Mouse (Mus musculus) right cerebral cortex, adult 2 months (tissue): ENCODE measurements at regions not wholly inside any gene's neighbourhood (a gene's known extent, or its start where the extent isn't known, plus 50 kb on each side); places are given as distances from the start of the nearest gene placed in this dataset.
A peak's percentile ranks its signal among the peaks of the same experiment; 100 is the strongest.

ENCODE experiments used
- DNase-seq, 2 experiments: peaks; one replicate each; pipeline ENCODE4 v3.0.0; 2021 to 2022; ENCODE audit warnings: low spot score in 2 of 2

DNA sequence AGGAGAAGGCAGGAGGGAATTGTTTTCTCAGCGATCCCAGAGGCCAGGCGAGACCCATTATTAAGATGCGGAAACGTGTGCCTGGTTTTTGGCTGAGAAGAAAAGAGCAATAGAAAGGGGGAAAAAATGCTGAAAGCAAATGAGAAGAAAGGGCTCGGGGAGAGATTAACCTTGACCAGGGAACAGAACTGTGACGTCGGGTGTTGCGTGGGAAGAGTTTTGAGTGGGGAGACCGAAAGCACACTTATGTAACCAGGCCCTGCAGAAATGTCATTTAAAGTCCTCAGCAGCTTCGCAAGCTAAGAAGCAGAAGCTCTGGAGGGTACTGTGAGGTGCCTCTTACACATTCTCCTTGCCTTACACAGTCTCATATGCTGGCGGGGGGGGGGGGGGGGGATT, 111.0 kb upstream of the Frmd6 start:
- peak; percentile 77 to 83 for DNase-seq

DNA sequence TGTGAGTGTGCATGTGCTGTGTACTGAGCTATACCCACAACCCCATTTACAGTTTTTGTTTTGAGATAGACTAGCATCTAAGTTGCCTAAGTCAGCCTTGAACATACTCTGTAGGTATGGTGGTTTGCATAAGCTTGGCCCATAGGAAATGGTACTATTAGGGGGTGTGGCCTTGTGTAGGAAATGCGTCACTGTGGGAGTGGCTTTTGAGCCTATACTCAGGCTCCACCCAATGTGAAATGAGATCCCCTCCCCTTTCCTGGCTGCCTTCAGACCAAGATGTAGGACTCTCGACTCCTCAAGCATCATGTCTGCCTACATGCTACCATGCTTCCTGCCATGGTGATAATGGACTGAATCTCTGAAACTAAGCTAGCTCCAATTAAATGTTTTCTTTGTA, 109.5 kb upstream of the Frmd6 start:
- no peak for DNase-seq

DNA sequence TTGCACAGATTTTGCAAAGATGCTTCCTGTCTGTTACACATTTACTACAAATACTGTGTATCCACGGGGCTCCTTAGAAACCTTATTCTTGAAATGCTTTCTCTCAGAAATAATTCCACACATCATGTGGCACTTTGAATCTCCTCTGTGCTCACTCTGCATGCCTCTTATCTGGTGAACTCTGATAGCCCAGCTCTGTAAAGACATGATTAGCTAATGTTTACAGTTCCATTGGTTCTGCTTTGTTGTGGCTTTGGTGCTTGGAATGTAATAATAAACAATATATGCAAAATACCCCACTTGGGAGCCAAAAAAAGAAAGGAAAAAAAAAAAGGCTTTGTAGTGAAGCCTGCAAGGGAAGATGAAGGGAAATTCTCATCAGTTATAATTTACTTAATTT, 106.7 kb upstream of the Frmd6 start:
- DNase-seq: no peak

DNA sequence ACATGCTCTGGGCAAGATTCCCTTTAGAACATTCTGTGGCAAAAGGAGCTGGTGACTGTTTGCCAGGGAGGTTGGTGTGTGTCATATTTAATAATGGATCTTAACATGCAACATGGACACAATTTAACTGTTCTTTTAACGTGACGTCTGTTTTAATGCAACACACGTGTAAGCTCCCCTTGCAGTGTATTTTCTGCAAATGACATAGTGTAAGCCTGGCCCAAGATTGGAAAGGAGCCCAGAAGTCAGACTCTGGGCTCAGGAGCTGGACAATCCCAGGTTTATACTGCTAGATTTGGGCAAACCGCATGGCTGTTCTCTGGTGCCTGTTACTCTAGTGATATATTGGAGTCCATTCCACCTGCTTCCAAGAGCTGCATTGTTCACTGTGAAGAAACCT, 106.1 kb upstream of the Frmd6 start:
- no peak for DNase-seq

DNA sequence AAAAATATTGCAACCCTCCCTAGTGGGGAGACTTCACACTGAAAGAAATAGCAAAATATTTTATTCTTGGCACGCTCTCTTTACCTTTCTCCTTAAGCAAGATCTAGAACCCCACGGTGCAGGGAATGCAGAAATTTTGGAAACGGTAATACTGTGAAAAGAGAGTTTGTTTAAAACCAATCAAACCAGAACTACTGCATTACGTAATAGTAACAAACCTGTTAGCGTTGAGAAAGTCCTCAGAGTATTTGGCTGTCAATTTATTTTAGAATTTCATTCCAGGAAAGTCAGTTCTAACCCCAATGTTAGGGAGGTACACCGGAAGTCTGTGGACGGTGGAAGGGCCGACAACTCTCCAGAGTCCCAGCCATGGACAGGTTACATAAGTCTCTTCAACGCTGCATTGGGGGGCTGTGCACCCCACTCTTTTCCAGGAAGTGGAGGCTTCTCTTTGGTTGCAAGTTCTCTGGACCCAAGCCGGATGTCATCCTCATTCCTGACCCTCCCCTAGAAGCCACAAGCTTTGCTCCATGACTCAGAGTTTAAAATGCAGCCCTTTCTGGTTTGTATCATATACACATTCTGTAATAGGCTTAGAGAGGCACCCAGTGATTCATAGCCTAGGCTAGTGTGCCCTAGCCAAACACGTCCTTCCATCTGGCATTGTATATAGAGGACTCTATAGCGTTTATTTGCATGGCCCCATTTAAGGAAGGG, 105.0 kb upstream of the Frmd6 start:
- no peak for DNase-seq

DNA sequence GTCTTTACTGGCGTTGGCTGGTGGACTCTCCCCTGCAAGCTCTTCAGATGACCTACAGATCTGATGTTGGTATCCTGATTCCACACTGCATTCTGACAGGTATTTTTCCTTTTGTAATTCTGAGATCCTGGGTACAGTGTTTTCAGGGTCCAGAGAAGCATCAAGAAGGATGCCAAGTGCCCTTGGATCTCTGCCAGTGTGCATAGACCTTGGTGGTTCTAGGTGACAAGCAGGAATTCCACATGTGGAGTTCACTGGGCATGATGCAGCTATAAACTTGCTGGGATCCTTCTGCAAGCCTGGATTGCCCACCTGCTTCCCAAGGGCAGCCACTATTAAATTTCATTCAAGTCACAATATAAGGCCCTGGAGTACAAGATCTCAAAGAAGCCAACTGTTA, 100.0 kb upstream of the Frmd6 start:
- no peak for DNase-seq

DNA sequence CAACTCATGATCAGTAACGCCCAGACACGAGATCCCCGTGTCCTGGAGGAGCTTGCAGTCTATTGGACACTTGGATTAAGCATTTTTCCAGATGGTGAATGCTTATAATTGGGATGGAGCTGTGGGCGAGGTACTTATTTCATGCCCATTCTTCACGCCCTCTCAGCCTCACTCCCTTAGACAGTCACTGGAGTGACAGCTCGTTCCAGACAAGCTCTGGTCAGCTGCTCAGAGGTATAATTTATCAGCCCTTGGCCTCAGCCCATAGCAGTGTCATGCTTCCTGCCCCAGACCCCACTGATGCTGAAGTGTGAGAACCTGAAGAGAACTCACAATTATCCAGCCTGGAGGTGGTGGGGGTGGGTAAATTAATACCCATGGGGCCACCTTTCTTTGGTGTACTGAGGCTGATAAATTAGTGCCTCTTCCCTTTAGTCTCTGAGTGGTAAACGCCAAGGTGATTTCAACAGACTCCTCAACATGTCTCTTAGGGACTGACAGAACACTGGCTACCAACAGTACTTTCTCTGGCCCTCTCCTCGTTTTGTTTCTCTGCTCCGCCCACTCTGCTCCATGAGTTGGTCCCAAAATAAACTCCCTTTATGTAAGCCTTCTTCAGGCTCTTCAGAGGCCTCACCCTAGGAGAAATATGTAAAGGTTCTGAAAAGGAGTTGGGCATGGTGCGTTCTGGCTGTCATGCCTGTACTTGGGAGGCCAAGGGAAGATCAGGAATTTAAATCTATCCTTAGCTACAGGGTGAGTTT, 97.6 kb upstream of the Frmd6 start:
- DNase-seq: peak; percentile 39 to 49

DNA sequence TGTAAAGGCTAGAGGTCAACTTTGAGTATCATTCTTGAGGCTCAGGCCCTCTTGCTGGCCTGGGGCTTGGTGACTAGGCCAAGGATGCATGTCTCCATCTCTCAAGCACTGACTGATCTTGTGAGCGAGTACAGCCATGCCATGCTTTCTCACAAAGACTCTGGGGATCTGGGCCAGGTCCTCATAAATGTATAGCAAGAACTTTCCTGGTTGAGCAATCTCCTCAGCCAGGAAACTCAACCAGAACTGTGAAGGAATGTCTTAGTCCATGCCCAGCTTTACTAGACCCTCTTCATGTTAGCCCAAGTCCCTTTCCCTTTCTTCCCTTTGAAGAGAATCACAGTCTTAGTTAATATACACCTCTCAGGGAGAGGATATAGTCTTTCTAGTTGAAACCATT, 96.9 kb upstream of the Frmd6 start:
- no peak for DNase-seq

DNA sequence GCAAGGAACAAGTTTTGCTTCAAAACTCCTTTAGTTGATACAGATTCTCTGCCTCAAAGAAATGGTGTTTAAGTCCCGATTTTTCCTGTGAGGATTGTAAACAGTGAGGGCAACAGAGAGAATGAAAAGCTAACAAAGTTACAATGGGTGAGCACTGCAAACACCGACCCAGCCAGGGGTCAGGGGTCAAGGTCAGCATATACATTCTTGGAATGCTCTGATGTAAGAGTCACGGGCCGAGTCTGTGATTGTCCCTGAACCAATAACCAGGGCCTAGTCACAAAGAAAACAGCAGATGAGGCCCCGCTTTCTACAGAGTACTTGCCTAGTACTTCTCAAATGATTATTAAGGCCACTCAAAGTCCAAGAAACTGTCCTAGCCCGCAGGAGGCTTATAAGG, 95.4 kb upstream of the Frmd6 start:
- DNase-seq: no peak

DNA sequence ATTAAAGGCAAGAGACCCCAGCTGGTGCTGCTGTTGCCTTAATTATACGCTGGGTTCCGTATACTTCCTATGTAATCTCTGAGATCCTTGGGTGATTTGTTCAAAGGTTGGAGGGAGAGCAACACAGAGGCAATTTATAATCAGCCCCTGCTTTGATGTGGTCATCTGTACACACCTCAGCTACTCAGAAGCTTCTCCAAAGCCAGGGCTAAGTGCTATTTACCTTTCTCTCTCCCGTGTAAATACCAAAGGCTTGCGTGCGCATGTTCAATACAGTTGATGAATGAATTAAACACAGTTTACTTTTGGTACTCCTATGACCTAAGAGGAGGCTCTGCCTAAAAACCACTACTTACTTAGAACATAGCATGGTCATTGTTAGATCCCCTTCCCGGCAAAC, 93.8 kb upstream of the Frmd6 start:
- DNase-seq: no peak

DNA sequence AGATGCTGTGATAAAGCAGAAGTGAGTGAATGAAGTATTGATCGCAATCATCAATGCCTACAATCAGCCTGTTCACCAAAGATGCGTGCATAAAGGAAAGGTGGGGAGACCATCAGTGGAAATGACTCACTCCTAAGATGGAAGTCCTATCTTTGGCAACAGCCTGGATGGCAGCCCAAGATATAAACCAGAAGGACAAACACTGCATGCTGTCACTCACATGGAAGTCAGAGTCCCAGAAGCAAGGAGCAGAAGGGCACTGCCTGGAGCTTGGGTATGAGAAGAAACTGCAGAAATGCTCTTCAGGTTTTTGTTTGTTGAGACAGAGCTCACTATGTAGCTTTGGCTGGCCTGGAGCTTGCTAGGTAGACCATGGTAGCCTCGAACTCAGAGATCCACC, 92.7 kb upstream of the Frmd6 start:
- DNase-seq: no peak

DNA sequence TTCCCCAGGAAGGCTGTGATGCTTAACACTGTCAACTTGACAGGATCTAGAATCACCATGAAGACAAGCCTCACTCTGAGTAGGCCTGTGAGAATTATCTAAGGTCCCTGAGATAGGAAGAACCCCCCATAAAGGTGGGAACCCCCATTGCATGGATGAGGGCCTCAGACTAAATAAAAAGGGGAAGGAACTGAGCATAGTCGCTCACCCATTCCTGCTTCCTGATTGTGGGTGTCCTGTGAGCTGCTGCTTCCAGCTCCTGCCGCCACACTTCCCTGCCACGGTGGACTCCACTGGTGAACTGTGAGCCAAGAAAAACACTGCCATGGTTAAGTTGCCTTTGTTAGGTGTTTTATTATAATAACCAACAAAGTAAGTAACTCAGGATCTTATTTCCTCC, 86.8 kb upstream of the Frmd6 start:
- no peak for DNase-seq

DNA sequence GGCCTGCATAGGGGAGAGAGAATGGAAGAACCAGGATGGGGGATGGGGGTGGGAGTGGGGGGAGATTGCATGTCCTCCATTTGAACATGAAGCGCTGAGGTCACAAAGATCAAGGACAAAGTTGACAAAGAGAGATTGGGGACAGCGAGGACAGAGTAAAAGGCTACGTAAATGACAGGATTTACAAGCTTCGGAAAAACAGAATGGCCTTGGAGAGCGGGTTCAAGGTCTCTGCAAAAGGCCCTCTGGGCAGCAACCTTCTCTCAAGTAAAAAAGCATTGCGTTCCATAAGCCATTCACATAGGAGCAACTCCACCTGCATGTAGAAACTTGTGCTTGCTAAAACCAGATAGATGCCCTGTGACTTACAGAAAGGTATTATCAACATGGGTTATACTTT, 86.0 kb upstream of the Frmd6 start:
- no peak for DNase-seq

DNA sequence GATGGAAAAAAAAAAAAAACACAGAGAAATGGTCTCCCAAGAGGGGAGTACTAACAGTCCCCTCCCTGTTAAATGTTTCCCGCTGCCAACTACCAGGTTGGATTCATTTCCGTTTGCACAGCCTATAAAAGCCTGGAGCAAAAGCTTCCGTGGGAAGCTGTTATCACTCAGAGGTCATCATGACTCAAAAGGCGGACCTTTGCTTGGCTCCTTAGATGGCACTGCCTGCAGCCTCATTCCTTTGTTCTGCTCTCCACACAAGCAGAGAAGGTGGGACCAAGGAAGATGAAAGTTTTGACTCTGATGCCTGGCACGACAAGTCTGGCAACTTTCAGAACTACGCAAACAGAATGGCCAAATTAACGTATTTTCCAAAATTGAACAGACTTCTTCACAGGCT, 85.5 kb upstream of the Frmd6 start:
- DNase-seq: no peak

DNA sequence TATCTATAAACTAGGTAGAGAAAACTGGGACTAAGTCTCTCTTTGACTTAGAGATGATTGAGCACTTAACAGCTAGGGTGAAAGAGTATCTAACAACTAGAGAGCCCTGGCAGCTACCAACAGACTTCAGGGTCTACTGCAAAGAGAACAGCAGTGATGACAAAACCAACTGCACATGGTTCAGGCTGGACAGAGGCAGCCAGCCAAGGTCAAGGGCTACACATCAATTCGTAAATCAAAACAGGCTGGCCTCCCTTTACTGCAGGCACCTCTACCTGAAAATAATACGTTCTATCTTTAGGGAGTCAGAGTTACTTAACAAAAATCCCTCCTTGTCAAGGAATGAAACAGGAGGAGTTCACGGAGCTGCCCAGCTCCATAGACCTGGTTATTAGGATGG, 82.5 kb upstream of the Frmd6 start:
- no peak for DNase-seq

DNA sequence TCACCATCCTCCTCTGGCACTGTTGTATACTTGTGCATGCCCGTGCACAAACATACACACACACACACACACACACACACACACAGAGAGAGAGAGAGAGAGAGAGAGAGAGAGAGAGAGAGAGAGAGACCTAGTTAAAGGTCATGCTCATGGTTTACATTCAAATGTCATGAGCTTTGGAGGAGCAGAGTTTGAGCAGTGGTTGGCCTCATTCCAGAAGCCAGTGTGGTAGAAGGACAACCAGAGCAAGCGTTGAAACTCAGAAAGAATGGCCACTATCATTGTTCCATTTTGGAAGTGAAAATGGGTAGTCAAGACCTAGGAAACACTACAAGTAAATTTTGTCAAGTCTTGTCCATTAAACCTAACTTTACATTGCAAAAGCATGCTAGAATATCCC, 79.6 kb upstream of the Frmd6 start:
- DNase-seq: no peak

DNA sequence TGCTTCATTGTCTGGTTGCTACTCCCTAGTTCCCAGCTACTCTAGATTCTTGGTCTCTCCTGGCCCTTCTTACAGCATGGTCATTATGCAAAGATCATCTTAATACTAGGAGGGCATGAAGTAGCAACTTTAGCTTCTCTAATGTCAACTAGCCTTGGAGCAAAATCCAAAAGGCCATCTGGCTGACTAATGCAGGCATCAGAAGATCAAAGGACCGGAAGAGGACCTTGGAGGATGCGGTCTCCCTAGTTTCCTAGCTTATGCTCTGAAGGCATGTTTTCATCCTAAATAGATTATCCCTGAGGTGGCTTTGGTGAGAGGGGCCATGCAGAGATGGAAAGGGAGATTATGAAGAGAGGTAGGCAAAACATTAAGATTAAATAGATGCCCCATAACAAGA, 75.7 kb upstream of the Frmd6 start:
- no peak for DNase-seq

DNA sequence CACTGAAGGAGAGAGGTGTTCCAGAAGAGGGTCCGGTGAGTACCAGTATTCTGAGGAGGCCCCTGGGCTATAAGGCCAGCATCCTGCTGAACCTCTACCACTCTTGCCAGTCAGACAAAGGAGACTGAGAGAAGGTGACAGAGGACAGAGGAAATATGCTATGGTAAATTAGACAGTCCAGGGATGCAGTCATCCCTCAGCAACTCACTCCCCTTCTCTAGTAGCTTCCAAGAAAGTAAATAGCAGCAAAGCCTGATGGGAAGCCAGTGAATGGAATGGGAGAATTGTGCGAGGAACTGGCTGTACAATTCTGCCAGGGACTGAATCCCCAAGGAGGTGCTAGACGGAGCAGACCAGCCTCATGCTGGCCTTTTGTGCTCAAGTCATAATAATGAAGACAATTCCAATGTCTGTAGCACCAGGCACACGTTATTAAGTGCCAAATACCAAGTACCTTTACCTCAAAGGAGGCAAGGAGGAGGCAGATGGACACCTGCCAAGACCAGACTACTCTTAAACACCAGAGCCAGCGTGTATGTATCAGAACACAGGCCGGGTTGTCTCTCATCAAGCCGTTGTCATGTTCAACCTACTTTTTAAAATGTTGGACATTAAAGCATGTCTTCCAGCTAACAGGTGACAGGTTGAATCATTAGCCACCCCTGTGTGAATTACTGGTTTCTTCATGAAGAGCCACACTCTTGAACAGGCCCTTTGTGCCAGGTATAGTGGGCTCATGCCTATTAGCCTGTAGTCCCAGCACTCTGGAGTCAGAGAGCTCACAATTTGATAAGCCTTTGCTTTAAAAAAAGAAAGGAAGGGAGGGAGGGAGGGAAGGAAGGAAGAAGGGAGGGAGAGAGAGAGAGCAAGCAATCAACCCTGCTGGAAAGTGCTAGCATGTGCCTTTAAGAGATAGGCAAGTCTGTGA, 74.4 kb upstream of the Frmd6 start:
- no peak for DNase-seq

DNA sequence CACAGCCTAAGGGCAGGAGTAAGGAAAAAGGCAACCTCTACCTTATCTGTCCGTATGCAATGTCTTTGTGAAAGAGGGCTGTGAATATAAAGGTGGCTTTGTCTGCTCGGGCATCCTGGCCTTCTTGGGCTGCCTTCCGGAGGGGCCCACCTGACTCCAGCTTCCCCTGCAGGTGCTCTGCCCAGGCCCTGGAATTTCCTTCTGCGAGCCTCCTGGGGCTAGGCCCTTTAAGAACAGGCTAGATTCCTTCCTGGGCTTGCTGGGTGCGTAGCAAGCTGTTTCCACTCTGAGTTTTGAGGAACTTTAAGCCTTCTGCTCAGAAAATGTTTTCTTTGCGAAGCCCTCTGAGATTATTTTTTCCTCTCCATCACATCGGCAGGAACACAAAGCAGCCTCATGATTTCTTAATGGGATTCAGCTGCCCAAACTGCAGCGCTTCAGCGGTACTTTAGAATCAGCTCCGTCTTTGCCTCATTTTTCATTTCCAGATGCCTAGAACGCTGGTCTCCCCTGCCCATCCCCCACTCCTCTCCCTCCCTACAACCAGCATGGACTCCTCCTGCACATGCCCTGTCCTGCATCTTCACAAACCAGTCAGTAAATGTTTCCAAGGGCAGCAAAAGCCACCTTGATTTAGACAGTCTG, 72.9 kb upstream of the Frmd6 start:
- DNase-seq: peak; percentile 24 to 29

DNA sequence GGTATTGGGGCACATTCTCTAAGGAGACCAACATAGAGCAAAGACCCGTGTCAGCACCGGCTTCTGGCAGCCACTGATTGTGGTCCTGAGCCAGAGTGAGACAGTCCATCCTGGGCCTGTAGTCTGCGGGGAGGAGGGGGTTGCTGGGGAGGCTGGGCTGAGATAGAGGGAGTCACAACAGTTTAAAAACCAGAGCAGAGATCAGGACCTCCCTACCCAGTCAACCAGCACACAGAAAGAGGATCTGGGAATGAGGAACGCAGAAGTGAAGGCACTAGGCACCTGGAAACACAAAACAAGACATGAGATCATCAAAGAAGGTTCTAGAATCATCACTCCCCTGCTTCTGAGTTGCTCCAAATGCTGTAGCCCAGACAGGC, 72.4 kb upstream of the Frmd6 start:
- DNase-seq: no peak

DNA sequence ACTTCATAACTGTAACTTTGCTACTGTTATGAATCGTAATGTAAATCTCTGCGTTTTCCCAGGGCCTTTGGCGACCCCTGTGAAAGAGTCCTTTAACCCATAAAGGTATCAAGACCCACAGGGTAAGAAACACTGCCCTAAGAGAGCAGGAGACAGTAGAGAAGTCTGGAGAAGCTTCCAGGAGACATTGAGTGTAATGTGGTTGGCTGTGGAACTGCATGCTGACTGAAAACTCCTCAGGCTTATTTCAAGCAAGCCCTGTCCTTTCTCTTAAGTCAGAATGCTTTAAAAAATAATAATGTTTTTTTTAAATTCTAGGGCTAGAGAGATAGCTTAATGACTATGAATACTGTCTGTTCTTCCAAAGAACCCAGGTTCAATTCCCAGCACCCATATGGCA, 71.9 kb upstream of the Frmd6 start:
- no peak for DNase-seq

DNA sequence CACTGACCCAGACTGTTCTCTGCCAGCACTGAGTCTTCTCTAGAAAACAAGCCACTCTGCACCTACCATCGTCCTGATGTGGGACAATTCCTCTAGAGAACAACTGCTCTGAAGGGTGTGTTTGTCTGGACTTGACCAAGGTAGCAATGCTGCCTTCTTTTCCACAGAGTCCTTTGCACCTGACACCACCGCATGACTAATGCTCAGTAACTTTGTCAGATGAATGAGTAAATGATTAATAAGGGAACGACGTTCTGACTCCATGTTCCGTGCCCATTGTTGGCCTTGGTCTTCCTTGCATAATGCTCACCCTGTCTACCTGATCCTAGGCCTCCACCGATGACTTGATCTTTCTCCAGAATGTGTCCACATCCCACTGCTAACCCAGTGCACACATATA, 67.2 kb upstream of the Frmd6 start:
- no peak for DNase-seq
